Mouse (Mus musculus) hematopoietic stem cell, adult 5-6 weeks (primary cell): ENCODE results near the gene Pnpo. TPM values are rescaled to one million over a fixed set of nuclear protein-coding genes. Genes with fewer than 3 reads are reported as not detected.
A peak's percentile ranks its signal among the peaks of the same experiment; 100 is the strongest.

Experiments
- ATAC-seq, 2 experiments: fragments of 125-278 bp in 1 of 2; replicated peaks in 1 of 2; 2 replicates each; pipeline ENCODE4 v1.8.0; 2016 to 2017; ENCODE audit warnings: inconsistent platforms in 2 of 2, mild to moderate bottlenecking in 2 of 2, moderate number of reproducible peaks in 2 of 2, low read depth in 1 of 2, moderate TSS enrichment in 1 of 2; ENCODE audit not compliant: low FRiP score in 2 of 2, poor library complexity in 2 of 2, severe bottlenecking in 2 of 2, insufficient read depth in 1 of 2, low TSS enrichment in 1 of 2
- total RNA-seq: library from RNA; stranded (forward); fragments of 172-1452, 232-1000 nt; gene quantifications from 2 replicates; pipeline ENCODE4 v1.2.3, GENCODE M21; 2017

Pnpo gene
- total RNA-seq, 1 experiment from 2014 or later, result 32.5 TPM

- no peak for ATAC-seq
Observed at GRCm38 (mm10) chr11:96928088-96928487, 15.7 kb downstream of the Pnpo start, which contains the start of gene Prr15l. Prr15l (plus strand) TSS chr11:96928104.

DNA sequence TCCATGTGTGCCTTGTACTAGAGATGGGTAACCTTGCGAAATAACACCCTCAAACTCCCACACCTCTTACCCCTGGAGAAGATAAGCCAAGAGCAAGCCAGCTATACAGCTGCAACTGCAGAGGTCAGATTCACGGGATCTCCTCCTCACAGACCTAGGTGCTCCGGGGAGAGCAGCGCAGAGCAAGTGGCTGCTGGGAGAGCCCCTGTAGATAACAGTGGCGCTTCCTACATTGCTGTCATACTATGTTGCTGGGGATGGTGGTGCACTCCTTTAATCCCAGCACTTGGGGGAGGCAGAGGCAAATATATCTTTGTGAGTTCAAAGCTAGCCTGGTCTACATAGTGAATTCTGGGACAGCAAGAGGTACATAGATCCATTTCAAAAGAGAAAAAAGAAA, 17.2 kb downstream of the Pnpo start:
- ATAC-seq, result no peak

DNA sequence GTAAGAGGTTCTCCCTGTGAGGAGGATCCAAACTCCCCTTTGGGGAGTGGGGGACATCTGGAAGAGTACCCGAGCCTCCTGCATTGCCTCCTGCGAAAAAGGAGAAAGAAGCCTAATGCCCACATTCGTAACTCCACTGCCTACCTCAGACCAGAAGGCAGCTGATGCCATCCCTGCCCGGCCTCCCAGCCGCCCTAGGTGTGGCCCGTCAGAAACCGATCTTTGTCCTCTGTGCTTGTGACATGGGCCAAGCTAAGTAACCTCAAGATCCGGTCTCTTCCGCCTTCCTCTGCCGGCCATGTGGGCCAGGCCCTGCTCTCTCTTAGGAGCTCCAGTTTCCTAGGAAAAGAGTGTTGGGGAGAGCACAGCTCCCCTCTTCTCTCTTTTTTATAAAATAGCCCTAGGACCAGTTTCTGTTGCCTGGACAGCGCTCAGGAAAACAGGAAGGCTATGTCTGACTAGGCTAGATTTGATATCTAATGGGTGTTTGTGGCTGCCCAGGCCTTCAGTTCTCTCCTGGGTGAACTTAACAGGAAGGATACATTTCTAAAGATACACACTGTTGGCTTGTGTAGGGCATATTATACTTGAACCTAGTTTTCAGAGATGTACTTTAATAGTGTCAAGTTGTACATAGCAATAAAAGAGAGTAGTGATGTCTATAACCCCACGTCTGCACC, 18.2 kb downstream of the Pnpo start:
- ATAC-seq, result peak in 1 of 2 experiments; percentile 30; a peak in 1 of 4 replicates

GRCm38 (mm10) chr11:96924861-96925260, 18.9 kb downstream of the Pnpo start:
- no peak for ATAC-seq

- no peak for ATAC-seq
Observed at GRCm38 (mm10) chr11:96919003-96919402, 24.8 kb downstream of the Pnpo start.

DNA sequence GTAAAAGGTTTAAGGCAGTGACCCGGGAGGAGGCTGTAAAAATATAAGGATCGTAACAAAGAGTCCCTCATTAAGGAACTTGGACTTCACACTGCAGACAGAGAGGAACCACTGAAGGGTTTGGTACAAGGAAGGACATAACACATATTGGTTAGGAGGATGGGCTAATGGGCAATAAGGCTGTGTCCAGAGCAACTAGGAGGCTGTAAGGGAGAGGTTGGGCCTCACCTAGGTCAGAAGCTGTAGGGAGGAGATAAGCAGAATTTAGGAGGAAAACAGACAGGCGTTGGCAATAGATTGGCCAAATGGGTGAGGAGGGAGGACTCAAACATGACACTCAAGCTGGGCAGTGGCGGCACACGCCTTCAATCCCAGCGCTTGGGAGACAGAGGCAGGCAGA, 26.4 kb downstream of the Pnpo start:
- no peak for ATAC-seq

GRCm38 (mm10) chr11:96916885-96917396, 26.8 kb downstream of the Pnpo start:
- ATAC-seq, result peak in 1 of 2 experiments; percentile 0; a peak in 1 of 4 replicates

DNA sequence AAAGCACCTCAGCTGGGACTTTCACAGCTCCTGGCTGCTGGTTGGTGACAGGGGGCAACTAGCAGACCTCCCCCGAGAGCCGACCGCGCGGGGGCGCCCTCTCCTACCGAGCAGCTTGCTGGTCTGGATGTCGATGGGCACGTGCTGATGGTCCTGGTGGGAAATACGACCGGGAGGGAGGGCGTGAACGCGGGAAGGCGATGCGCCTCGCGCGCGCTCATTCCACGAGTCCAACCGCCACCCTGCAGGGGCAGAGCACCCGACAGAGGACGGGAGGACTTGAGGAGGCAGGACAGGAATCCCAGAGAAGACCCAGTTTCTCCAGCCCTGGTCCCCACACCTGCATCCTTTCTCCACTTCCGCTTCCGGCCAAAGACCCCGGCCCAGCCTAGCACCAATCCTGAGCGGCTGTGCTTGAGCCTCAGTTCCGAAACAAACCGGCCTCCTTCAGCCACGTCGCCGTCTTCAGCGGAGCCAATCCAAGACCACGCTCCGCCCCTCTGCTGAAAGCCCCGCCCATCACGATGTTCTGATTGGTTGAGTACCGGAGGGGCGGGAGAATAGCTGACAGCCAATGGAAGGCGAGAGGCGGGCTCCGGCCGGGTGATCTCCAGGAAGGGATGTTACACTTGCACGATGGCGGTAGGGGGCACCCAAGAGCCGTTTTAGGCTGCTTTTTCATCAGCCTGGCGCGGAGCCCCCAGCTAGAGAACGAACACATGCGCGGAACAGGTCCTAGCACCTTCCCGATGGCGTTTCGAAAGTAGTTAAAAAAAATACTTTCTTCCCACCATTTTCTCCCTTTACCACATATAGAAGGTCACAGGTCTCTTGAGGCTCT, 27.5 kb downstream of the Pnpo start, which contains the start of gene Cdk5rap3:
Cdk5rap3 (minus strand) TSS at position 453 of the 841 bp plus-strand sequence.
- peak; percentile 98 for ATAC-seq

DNA sequence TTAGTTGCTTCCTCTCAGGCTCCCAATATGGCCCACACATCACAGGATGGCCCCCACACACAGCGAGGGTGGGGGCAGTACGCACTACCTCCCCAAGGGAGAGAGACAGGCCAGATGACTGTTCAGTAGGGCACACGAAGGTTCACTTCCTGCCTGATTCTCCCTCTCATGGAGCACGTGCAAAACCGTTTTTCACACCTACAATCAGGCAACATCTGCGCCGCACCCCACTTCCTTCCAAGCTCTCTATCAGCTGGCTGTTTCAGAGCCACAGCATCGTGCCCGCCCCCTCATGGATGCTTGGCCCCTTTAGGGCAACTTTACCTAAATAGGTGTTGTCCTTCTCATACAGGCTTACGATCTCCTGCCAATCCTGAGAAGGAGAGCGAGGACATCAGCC, 31.1 kb downstream of the Pnpo start:
- no peak for ATAC-seq

- peak; percentile 84 to 92 for ATAC-seq
Observed at GRCm38 (mm10) chr11:96910003-96910402, 33.8 kb downstream of the Pnpo start.

GRCm38 (mm10) chr11:96908594-96908993, 35.2 kb downstream of the Pnpo start:
- no peak for ATAC-seq

DNA sequence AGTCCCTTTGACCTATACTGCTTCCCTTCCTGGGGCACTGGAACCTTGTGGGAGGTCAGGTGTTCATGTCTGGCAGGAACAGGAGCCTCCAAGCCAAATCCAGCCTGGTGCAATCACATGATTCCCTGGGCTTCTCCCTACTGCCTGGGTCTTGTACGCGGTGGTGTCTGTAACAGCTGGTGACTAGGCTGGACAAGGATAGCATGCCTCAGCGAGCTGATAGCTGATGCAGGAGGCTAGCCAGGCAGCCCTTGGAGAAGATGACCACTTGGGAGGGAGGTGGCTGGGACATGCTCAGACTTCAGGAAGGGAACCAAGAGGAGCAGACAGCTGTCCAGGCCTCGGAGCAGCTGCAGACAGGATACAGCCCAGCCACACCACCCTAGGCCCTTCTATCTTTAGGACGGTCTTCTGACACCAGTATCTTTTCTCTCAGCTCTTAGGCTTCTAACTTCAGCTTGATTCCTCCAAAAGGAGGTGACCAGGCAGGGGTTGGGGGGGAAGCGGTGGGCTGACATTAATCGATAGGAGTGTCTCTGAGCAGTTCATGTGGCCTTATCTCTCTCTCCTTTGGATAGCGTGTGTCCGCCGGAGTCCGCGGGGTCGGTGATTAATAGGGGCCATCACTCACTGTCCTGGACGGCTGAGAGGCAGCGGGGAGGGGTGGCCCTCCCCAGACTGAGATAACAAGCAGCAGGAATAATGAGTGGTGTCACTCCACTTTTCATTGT, 37.2 kb downstream of the Pnpo start:
- ATAC-seq, result no peak

DNA sequence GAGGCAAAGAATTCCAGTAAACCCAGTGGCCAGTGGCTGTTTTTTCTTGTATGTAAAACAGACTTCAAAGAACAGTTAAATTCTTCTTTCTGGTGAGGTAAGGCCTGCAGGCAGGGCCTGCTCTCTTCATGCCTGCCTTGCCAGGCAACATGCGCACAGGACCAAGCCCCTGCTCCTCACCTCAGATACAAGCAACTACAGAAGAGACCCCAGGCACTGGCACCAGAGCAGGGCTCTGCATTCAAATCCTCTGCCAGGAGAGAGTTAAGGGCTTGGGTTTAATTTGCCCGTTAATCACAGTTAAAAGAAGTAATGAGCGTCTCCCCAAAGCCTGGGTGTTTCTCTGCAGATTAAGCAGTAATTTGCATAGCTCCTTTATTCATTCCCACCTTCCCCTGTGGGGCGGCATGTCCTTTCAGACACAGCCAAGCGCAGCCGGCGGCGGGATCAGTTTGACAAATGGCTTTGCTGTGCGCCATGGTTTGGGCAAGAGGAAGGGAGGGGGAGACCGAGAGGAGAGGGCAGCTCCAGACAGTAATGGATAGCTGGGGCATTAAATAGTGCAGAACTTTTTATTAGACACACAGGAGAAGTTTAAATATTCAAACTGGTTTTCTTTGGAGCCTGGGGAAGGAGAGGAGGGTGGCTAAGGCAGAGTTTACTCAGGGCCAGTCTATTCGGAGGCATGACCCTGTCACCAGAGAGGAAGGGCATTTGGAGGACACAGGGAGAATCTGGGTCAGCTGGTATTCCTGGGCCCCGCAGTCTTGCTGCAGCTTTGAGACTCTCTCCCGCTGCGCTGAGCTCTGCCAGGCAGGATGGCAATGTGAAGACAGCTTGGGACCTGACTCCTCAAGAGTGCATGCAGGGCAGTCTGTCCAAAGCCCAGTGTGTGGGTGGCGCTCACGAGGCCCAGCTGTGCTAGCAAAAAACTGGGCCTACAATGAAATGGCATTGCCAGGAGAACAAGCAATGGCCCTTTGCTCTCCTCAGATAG, 40.8 kb downstream of the Pnpo start:
- ATAC-seq, result no peak

GRCm38 (mm10) chr11:96901332-96901731, 42.5 kb downstream of the Pnpo start:
- ATAC-seq, result no peak

- ATAC-seq, result no peak
Observed at GRCm38 (mm10) chr11:96899449-96900306, 44.1 kb downstream of the Pnpo start.

DNA sequence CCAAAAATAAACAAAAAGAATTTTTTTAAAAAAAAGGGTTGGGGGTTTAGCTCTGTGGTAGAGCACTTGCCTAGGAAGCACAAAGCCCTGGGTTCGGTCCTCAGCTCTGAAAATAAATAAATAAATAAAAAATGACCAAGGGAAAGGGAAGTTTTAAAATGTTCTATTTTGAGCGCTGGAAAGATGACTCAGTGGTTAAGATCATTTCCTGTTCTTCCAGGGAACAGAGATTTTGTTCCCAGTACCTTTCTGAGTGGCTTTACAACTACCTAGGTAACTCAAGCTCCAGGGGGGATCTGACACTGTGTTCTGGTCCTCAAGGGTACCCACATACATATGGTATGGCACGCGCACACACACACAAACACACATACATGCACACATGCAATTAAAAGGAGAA, 47.9 kb downstream of the Pnpo start:
- no peak for ATAC-seq
